Mouse (Mus musculus) adrenal gland, adult 8-10 months (tissue): ENCODE measurements around the gene Mapk1ip1l. TPM values are rescaled to one million over a fixed set of nuclear protein-coding genes. Genes with fewer than 3 reads are reported as not detected.
"Not testable (repeated sequence)": the region's sequence is repeated elsewhere in the genome, so short reads cannot be mapped to it uniquely, and the experiment has no call there.

ENCODE experiments used
- DNase-seq: peaks from one replicate; pipeline ENCODE4 v3.0.0; 2022
- total RNA-seq, 4 experiments: library from RNA; stranded (reverse); gene quantifications; 2 replicates each; pipeline ENCODE4 v1.2.4; 2022

Mapk1ip1l gene
- total RNA-seq, 4 experiments from 2014 or later: 68.5 to 86.6 (median 83.1) TPM

DNA sequence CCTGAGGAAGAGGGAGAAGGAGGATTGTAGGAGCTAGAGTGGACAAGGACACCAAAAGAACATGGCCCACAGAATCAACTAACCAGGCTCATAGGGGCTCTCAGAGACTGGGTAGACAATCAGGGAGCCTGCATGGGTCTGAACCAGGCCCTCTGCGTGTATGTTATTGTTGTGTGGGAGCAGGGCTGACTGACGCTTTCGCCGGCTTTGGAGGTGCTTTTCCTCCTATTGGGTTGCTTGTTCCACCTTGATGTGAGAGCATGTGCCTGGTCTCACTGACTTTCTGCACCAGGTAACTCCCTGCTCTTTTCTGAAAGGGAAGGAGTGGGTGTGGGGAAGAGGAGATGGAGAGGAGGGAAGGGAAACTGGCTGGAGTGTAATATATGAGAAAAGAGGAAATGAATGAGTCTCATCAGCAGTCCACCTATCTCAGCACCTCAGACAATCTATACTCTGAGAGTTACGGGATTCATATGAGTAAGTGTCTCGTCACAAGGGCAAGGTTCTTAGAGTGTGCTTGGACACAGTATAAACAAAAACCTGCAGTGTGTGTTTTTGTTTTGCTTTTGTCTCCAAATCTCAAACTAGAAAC is 6.8 kb downstream of the Mapk1ip1l start:
- no peak for DNase-seq

DNA sequence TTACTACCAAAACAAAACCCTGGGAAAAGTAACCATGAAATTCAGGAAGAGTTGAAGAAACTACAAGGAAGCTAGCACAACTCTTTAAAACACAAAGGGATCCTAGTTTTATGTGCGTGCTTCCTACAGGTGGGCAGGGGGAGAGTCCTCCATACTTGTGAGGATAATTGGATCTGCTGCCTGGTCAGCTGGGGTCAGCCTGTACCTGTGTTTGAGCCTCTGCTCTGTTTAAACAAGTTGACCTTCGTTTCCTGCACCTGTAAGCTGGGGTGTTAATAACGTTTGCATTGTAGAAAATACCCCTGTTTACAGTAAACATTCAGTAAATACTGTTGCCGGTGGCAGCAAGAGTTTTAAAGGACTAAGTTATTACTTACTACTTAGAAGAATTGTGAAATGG is 7.9 kb downstream of the Mapk1ip1l start:
- no peak for DNase-seq

DNA sequence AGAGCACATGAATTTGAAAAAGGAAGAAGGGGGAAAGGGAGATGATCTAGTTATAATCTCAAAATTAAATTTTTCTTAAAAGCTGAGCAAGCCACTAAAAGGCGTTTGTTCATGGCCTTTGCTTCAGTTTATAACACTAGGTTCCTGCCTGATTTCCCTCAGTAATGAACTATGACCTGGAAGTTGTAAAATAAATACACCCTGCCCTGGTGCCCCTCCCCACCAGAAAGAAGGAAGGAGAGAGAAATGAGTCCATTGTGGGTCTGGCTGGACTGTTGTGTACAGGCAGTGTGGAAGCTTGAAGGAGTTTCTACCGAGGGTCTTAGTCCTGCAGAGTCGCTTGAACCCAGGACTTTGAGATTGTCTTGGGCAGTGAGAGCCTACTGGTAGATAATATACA is 9.6 kb downstream of the Mapk1ip1l start:
- DNase-seq: no peak

DNA sequence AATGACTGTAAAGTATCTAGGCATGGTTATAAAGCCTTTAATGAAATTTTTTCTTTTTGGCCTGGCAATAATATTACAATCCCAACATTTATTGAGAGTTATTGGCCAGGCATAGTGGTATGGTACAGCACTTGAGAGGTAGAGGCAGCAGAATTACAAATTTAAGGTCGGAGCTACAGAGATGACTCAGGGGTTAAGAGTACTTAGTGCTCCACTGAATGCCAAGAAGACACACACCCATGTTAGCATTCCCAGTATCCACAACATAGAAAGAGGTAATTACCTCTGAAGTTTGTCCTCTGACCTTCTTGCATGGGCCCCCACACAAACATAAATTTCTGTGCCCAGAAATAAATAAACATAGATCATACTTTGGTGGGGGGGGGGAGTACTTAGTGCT is 11.0 kb downstream of the Mapk1ip1l start:
- no peak for DNase-seq

DNA sequence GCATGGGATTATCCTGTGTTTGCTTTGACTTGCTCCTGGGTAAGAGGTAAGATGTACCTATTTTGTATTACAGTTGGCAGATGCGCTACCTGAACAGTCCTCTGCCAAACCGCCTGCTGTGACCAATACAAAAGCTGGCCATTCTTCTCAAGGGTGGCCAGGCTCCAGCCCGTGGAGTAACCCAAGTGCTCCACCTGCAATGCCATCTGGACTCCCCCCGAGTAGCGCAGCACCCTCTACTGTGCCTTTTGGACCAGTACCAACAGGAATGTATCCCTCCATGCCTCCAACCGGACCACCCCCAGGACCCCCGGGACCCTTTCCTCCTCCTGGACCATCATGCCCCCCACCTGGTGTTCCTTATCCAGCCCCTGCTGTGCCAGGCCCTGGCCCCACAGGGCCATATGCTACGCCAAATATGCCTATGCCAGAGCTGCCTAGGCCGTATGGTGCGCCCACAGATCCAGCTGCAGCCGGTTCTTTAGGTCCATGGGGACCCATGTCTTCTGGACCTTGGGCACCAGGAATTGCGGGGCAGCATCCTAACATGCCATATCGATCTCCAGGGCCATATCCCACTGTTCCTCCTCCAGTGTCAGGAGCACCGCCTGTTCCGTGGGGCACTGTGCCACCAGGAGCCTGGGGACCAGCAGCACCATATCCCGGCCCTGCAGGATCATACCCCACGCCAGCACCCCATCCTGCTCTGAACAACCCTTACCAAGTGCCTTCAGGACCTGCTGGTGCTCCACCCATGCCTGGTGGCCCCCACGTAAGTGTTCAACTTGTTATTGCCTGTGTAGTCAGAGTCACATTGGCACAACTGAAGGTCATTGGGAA is 12.5 kb downstream of the Mapk1ip1l start:
- DNase-seq: no peak

DNA sequence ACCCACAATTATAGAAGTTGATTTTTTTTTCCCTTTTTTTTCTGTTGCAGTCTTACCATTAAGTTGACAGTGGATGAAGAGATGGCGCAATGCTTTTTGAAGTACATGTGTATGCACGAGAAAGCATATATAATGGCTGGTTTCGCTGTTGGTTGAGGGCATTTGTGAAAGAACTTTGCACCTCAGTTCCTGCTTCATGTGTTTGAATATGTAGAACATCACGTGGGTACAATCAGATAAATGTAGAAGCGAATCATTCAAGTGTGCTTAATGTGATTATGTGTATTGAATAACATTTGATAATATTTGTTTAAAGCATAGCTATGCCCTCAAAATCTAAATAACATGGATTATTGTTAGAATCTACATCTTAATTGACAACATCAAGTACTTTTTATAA is 21.3 kb downstream of the Mapk1ip1l start:
- no peak for DNase-seq

DNA sequence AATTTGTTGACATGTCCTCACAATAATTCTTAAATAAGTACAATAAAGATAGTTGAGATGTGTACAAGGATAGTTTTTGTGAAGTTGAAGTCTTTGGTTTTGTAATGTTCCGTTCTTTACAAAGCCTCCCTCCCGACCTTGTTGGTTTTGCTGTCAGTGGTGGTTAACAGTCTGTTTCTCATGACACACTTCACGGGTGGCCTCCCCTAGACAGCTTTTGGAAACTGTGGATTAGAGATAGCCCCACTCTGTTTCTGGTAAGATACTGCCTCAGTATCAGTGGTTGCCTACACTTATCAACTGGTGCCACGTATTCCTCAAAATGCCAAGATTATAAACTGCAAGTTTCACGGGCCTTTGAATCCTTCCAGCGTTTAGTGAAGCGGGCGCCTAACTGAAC is 23.5 kb downstream of the Mapk1ip1l start:
- DNase-seq: not testable (repeated sequence)

DNA sequence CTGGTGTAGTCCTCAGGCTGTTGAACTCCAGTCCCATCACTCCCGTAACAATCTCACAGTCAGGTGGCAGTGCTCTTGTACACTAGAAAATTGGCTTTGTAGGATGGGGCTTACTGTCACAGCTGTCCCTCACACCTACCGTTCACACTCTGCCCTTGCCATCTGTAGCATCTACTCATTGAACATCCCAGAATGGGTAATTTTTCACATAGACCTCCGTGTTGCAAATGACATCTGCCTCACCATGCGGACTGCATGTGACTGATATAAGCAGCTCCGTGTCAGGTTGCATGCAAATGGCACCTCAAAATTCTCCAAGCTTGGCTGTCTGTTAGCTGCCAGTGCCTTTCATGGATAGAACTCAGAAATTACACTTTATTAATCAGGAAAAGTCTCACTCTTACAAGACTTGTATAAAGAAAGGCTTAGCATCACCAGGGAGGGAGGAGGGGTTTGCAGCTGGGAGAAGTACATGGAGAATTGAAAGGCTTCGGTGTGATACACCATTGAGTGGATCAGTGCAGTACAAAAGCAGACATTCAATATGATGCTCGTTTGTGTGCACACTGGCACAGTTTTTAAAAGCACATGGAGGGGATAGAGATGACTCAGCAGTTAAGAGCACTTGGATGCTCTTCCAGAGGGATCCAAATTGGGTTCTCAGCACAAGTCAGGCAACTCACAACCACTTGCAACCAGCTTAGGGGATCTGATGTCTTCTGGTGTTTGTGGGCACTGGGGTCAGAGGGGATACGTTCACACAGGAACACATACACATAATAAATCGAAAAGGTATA is 28.1 kb downstream of the Mapk1ip1l start:
- DNase-seq: no peak

DNA sequence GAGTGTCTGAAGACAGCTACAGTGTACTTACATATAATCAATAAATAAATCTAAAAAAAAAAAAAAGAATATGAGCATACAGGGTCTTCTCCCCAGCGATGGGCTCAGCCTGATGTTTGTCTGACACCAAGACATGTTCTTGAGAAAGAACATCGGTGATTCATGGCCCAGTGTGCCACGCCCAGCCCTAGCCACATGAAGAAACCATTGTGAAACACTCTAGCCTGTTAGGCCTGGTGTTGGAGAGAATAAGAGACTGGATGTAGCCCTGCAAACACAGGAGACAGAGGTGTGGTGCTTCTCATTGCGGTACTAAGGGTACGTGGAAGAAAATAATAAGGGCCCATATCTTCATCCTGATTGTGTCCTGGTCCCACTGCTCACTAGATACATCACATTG is 29.3 kb downstream of the Mapk1ip1l start:
- no peak for DNase-seq

DNA sequence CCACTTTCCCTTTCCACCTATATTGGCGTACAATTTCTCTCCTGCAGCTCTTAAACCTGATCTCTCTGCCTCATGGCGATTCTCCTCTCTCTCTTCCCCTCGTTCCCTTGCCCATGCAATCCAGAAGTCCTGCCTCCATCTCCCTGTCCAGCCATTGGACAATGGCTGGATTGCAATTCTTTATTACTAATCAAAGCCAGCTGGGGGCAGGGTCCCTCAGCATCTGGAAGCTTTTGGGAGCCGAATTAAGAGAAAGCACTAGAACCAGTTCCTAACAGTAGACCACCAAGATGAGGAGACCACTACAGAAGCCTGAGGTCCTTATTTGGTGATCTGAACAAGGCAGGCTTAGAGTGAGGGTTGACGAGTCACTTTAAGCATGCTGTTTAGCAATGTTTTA is 33.9 kb downstream of the Mapk1ip1l start:
- no peak for DNase-seq

DNA sequence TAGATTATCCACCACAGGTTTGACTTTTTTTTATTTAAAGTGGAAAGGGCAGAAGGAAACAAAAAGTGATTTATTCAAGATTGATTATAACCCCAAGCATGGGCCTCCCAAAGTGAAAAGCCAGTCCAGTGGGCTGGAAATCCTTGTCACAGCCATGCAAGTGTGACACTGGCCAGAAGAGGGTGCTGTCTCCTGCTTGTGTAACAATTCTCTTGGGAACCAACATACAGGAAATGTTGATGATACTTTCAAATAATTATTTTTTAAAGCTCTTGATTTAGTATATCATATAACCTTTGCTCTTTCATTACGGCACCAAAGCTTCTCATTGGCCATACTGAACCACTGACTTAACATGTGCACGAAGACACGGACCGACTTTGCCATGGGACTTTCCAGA is 36.8 kb downstream of the Mapk1ip1l start:
- peak; percentile 26 for DNase-seq

DNA sequence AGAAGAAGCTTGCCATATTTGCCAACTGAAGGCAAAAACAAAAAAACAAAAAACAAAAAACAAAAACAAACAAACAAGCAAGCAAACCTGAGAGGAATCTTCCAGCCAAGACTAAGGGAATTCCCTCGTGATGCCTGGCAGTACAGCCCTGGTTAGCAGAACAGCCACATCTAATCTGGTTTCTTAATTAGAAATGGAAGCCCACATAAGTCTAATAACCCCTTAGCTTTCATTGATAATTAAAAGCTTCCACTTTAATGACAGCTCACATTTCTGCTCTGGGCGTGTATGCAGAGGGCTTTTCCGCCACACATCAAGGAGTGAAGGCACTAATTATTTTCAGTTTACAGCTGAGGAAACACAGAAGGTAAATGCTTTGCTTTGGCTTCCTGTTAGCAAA is 37.2 kb downstream of the Mapk1ip1l start:
- no peak for DNase-seq

DNA sequence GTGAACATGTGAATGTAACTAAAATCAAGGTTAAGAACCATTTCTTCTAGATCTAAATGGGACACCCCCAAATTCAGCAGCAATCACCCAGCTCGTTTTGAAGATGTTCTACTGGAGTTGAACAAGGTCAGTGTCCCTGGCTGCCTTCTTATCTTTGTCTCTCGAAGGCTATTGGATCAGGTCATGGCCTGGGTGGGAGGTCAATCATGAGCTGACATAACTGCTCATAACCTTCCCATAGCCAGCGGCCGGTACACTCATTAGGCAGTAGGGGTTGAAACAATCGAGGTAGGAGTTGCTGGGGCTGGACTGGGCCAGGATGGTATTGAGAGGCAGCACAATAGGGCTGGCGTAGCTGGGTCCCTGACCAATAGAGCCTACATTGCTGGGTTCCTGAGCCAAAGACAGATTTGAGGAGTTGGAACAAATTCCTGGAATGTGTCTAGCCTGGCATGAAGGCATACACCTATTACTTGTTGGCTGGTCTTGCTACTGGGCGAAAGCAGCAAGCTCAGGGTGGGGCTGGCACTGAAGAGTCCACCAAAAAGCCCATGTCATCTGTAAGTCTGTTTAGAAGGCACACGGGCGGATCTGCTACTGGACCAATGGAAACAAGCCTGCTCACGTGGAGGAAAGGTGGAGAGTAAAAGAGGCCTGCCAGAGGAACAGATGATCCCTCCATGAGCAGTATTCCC is 42.3 kb downstream of the Mapk1ip1l start:
- DNase-seq: peak; percentile 37

DNA sequence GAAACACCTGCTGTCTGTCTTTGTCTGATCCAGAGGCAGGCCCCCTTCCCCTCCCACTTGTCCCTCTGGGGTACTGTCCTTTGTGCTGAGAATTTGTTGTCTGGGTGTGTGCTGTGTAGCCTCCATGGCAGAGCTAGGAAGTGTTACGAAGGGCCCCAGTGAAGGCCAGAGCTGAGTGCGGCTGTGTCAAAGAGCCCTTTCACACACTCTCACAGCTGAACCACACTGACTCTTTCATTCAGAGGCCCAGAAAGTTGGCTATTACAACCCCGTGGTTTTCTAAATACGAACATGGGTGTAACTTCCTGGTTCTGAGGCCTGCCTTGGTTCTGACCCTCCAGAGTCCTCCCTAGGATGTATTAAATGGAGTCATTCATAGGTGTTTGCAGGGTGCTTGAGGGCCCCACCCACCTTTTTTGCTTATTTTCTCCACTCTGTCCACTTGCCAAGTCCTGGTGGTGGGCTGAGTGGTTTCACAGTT is 43.8 kb downstream of the Mapk1ip1l start:
- no peak for DNase-seq

DNA sequence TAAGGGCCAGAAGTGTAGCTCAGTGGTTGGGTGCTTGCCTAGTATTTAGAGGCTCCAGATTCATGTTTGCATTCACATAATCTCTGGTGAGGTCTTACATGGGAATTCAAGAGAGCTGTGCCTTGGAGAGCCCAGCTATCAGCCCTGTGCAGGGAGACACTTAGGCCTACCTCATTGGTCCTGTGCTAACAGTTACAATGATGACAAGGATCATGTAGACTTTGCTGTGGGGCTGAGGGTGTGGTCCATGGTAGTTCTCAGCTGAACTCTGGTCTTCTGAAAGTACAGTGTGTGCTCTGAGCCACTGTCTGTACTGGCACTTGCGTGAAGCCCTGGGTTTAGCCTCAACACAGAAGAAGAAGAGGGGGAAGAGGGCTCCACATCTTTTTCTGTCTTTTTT is 48.6 kb downstream of the Mapk1ip1l start:
- DNase-seq: no peak

DNA sequence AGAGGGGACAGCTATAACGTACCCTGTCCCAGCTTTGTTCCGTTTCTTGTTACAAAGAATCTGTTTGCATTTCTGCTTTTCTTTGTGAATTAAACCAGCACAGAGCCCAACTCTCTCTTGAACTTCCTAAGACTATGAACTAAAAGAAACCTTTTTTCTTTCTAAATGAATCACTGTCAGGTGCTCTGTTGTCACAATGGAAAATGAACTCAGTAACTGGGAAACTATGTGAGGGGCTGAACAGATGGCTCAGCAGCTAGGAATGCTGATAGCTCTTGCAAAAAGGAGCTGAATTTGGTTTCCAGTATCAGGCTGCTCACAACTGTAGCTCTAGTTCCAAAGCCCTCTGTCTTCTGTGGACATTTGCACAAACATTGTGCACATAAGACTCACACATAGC is 52.9 kb downstream of the Mapk1ip1l start:
- no peak for DNase-seq

DNA sequence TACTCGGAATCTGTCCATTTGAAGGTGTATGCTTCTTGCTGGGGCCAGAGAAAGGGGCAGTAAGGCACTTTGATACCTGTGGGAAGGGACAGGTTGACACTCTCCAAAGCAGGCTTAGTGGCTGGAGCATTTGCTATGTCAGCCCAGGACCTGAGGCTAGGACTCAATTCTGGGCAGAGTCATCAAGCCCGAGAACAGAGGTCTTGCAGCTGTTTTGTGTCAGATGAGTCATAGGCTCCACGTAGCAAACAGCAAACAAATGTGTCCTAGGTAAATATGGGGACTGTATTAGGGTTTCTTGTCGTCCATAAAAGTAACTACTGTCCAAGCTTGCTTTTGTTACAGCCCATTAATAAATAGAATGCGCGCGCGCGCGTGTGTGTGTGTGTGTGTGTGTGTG is 54.2 kb downstream of the Mapk1ip1l start:
- DNase-seq: no peak

DNA sequence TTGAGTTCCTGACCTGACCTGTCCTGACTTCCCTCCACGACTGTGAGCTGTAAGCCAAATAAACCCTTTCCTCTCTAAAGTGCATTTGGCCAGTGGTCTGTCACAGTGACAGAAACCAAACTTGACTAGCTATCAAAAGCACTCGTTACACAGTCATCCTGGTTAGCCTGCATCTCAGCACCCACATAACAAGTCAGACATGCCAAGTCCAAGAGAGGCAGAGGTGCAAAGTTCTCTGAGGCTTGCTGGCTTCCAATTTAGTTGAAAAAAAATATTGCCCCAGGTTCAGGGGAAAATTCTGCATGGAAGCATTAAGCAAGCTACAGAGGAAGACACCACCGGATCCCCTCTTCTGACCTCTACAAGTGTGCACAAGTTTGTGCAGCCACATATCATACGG is 55.2 kb downstream of the Mapk1ip1l start:
- DNase-seq: no peak

DNA sequence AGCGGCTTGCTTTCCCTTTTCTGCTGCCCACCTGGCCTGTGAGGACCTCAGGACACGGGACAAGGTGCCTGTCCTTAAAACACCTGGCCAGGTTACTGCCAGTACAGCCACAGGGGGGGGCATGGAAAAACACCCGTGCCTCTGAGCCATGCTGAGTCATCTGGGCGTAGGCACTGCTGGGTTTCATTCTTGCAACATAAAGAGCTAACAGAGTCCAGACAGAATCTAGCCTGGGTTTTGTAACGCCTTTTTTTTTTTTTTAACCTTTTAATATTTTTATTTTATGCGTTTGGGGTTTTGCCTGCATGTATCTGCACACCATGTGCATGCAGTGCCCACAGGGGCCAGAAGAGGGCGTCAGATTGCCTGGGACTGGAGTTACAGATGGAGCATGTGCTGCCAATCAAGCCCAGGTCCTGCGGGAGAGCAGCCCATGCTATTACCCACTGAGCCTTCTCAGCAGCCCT is 56.1 kb downstream of the Mapk1ip1l start:
- peak; percentile 47 for DNase-seq

DNA sequence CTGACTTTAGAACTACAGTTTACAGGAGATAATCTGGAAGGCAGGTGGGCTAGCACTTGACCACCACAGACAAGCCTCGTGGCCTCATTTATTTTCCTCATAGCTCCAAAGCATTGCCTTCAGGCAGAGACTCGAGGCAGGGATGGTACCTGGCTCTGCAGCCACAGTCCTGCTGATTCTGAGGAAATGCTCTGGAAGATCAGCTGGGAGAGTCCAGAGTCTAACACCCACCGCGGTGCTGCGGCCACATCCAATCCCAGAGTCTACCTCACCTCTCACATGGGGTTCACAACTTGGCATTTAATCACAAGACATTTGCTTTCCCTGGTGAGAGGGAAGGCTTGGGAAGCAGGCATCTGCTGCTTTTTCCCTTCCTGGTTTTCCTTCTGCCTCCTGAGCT is 56.9 kb downstream of the Mapk1ip1l start:
- no peak for DNase-seq

DNA sequence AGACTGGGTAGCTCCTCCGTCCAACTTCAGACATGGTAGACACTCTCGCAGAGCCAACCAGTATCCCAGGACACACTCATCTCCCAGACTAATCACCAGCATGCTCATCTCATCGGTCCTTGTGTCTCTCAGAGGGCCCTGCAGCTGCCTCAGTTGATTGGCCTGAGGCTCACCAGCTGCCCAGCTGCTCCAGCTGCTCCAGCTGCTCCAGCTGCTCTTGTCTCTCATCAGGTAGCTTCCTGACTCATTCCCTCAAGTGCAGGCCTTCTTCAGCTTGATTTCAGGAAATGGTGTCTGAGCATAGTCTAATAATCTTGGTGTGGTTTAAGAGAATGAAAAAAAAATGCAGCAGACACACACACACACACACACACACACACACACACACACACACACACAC is 58.6 kb downstream of the Mapk1ip1l start:
- no peak for DNase-seq

DNA sequence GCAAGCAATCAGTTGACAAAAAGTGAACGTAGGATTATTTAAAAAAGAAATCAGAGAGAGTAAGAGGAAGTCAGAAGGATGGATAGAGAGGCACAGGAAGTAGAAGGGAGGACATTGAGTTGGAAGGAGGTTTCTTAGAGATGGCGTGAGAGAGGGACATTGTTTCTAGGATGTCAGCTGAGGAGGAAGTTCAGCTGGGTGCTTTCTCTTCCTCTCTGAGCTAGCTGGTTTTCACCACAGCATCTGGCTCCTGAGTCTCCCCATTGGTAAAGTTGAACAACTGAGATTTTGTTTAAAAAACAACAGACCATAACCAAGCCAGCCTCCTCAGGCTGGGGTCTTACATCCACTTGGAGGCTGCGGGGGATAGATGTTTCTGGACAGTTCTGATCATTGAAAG is 61.5 kb downstream of the Mapk1ip1l start:
- DNase-seq: no peak

DNA sequence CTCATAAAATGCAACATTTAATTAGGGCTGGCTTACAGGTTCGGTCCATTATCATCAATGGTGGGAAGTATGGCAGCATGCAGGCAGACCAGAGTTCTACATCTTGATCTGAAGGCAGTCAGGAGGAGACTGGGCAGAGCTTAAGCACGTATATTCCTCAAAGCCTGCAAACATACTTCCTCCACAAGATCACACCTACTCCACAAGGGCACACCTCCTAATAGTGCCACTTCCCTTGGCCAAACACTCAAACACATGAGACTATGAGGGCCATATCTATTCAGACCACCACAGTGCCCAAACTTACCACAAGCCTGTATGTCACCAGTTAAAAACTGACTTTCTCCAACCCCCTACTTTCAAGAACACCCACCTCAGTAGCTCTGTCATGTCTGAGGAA is 63.4 kb downstream of the Mapk1ip1l start:
- DNase-seq: no peak
